Mouse (Mus musculus) brown adipose tissue, adult 24 weeks (tissue): Measurements from ENCODE around the gene Olfr1449. TPM values are rescaled to one million over a fixed set of nuclear protein-coding genes. Genes with fewer than 3 reads are reported as not detected.
"Not testable (repeated sequence)": the region's sequence is repeated elsewhere in the genome, so short reads cannot be mapped to it uniquely, and the experiment has no call there.

ENCODE experiments used
- H3K27ac ChIP-seq: fragments of 200-500 bp; replicated peaks from 2 replicates; pipeline ENCODE4 v1.5.1; 2012; ENCODE audit warnings: low read depth, mild to moderate bottlenecking, low read length
- H3K4me1 ChIP-seq: fragments of 200-500 bp; 2 replicates; pipeline ENCODE4 v1.6.1; 2012; ENCODE audit warnings: low read length, mixed read lengths; ENCODE audit not compliant: control insufficient read depth, insufficient read depth, insufficient read length
- H3K4me3 ChIP-seq: fragments of 200-500 bp; 2 replicates; pipeline ENCODE4 v1.5.1; 2012; ENCODE audit warnings: low read depth, mild to moderate bottlenecking, low read length, moderate library complexity; ENCODE audit not compliant: insufficient read depth
- polyA plus RNA-seq: library from polyadenylated mRNA; stranded (reverse); fragments of >200 nt; gene quantifications from 2 replicates; pipeline ENCODE4 v1.2.4, GENCODE M21; 2012; ENCODE audit not compliant: missing spikeins, insufficient read depth, insufficient read length

Gene Olfr1449
- not detected in 2 replicates for polyA plus RNA-seq

DNA sequence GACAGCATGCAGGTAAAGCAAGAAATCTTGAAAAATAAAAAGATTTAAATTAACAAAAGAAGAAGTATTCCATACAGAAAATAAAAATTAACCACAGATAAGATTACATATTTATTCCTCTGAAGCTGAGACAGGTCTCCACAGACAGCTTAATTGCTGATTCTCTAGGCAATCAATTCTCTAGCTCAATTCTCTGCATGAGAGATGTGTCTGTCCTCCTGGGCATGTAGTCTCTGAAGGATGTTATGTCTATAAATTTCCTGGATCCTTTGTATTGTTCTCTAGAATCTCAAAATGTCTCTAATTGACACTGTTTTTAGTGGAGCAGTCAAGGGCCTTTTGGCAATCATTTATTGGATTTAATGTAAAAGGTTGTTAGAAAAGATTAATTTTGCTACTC lies at the start of gene Olfr1449:
TSS of gene Olfr1449 (plus strand) at position 301 of the 400 bp plus-strand sequence.
- Histone ChIP-seq H3K4me3 (no peak within 1 kb of the TSS), H3K4me1 (no peaks in the 10 kb centered on the region), H3K27ac (no peak within 1 kb of the TSS)

DNA sequence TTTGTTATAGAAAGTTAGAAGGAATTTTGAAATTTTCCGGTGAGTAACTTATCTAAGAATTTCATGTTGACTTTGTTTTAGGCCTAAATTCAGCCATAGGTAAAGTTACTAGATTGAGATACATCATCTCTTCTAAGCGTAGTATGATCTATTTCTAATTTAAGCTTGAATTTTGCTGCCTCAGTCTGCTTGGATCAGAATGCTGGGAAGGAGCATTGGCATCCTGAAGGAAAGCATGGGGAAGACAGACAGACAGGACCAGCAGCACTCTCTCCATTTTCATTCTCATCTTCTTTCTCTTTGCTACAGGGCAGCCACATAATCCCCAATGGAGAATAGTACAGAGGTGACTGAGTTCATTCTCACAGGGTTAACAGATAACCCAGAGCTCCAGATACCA lies 47.1 kb upstream of the Olfr1449 start, which contains the start of gene Olfr1445:
TSS of gene Olfr1445 (plus strand) at position 301 of the 400 bp plus-strand sequence.
- no peak within 1 kb of the TSS for H3K4me3 ChIP-seq
- H3K27ac ChIP-seq = no peak within 1 kb of the TSS
- H3K4me1 ChIP-seq = no peaks in the 10 kb centered on the region

DNA sequence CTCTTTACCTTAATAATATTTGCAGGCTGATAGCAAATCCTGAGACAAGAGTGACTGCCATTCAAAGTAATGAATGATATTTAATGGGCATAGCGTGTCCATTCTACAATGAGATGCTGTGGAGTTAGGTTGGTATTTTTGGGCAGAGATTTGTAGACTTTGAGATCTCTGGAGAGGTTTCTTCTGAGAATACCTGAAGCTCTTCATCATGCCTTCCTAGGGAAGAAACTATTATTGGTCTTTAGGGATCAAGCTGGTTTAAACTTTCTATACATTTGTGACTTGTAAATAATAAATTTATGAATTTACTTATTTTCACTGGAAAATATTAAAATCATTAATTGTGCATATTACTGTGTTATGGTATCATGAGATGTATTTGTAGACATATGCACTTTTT lies 37.2 kb upstream of the Olfr1449 start, which contains the start of gene Olfr1446:
TSS of gene Olfr1446 (minus strand) at position 101 of the 400 bp plus-strand sequence.
- Histone ChIP-seq H3K27ac (no peak within 1 kb of the TSS), H3K4me3 (no peak within 1 kb of the TSS), H3K4me1 (no peaks in the 10 kb centered on the region)

DNA sequence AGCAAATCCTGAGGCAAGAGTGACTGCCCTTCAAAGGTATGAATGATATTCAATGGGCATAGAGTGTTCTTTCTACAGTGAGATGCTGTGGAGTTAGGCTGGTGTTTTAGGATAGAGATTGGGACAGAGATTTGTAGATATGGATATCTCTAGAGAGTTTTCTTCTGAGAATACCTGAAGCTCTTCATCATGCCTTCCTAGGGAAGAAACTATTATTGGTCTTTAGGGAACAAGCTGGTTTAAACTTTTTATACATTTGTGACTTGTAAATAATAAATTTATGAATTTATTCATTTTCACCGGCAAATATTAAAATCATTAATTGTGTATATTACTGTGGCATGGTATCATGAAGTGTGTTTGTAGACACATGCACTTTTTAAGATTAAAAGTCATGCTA lies 27.0 kb upstream of the Olfr1449 start, which contains the start of gene Olfr1447:
TSS of gene Olfr1447 (minus strand) at position 101 of the 400 bp plus-strand sequence.
- no peaks in the 10 kb centered on the region for H3K4me1 ChIP-seq
- H3K27ac ChIP-seq = no peak within 1 kb of the TSS
- H3K4me3 ChIP-seq = no peak within 1 kb of the TSS

DNA sequence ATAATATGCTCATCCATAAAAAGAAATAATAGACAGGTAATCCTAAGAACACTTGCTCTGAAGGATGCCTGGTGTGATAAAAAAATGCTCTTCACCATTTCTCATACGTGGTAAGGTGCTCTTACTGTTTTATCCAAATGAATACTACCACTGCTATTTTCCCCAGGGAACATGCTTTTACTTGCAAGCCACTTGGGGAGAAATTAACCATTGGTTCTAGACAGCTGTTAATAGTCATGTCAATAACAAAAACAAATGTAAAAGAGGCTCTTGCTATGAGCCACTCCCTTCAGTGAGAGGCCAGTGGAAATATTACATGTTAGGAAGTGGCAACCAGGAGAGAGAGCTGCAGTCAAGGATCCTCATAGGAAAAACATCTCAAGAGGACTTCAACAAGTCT lies 6.3 kb upstream of the Olfr1449 start, which contains the start of gene Olfr1448:
TSS of gene Olfr1448 (minus strand) at position 101 of the 400 bp plus-strand sequence.
- no peaks in the 10 kb centered on the region for H3K4me1 ChIP-seq

DNA sequence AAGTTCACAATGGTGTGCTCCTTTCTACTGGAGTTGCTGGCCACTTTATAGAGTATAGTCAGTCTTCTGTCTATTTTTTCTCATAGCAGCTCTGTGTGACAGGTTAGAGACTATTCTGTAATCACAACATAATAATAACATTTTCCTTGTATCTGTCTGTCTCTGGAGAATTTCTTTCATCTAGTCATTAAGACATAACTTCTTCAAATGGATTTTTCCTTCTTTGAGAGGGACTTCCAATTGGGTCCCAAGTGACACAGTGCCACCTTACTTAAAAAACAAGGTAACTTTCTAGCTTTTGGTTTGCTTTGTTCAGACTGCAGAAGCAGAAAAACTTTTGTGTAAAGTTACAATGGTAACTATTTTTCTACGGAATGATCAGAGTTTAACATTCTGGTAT lies 19.3 kb downstream of the Olfr1449 start, which contains the start of gene Olfr1450:
TSS of gene Olfr1450 (plus strand) at position 301 of the 400 bp plus-strand sequence.
- H3K4me3 ChIP-seq = no peak within 1 kb of the TSS
- H3K27ac ChIP-seq = no peak within 1 kb of the TSS
- H3K4me1 ChIP-seq = no peaks in the 10 kb centered on the region

More for the DNA sequence above, 6.3 kb upstream of the Olfr1449 start, which contains the start of gene Olfr1448:
- no peak within 1 kb of the TSS for H3K27ac ChIP-seq
- H3K4me3 ChIP-seq = no peak within 1 kb of the TSS

DNA sequence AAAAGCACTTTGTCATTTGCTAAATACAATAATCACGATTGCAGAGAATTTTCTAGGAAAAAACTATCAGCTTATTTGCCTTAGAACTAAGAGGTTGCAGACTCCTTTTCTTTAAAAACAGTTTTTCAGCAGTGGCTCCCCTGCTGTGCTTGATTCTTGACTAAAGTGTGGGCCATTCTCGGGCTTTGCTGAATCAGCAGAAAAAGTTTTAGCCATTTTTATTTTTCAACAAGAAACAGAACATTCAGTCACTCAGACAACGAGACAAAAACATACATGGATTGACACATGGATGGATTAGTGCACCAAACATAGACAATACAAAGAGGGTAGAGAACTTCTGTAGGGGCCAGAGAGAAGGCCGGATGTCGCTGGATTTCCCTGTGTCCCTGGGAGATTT lies 39.4 kb downstream of the Olfr1449 start:
- H3K27ac ChIP-seq, H3K4me1 ChIP-seq, H3K4me3 ChIP-seq: not testable (repeated sequence)

Other genes starting within 250 kb of the Olfr1449 start
- gene Keg1, start 235.1 kb upstream of the Olfr1449 start, polyA plus RNA-seq = not detected in 2 replicates
- gene Cntf, start 165.2 kb upstream of the Olfr1449 start, polyA plus RNA-seq = 1.8 and 2.6 TPM in 2 replicates
- gene Zfp91, start 134.7 kb upstream of the Olfr1449 start, polyA plus RNA-seq = 109 and 111 TPM in 2 replicates
- gene Lpxn, start 134.6 kb upstream of the Olfr1449 start, polyA plus RNA-seq = 0.67 and 1.2 TPM in 2 replicates
- not detected in 2 replicates for gene Gm5244, start 84.2 kb upstream of the Olfr1449 start, polyA plus RNA-seq
- not detected in 2 replicates for gene Olfr1444, start 73.6 kb upstream of the Olfr1449 start, polyA plus RNA-seq
- gene Olfr1445, start 47.0 kb upstream of the Olfr1449 start, polyA plus RNA-seq = not detected in 2 replicates
- not detected in 2 replicates for gene Olfr1446, start 37.3 kb upstream of the Olfr1449 start, polyA plus RNA-seq
- not detected in 2 replicates for gene Olfr1447, start 27.1 kb upstream of the Olfr1449 start, polyA plus RNA-seq
- not detected in 2 replicates for gene Olfr1448, start 6.4 kb upstream of the Olfr1449 start, polyA plus RNA-seq
- gene Olfr1450, start 19.4 kb downstream of the Olfr1449 start, polyA plus RNA-seq = not detected in 2 replicates
- gene Olfr1451, start 64.2 kb downstream of the Olfr1449 start, polyA plus RNA-seq = not detected in 2 replicates
- not detected in 2 replicates for gene Olfr1453, start 97.5 kb downstream of the Olfr1449 start, polyA plus RNA-seq
- not detected in 2 replicates for gene Olfr1454, start 129.8 kb downstream of the Olfr1449 start, polyA plus RNA-seq
- gene Olfr1457, start 167.1 kb downstream of the Olfr1449 start, polyA plus RNA-seq = not detected in 2 replicates
- gene Olfr1458, start 175.9 kb downstream of the Olfr1449 start, polyA plus RNA-seq = not detected in 2 replicates
- gene Olfr1459, start 218.7 kb downstream of the Olfr1449 start, polyA plus RNA-seq = not detected in 2 replicates
- not detected in 2 replicates for gene Olfr1461, start 232.2 kb downstream of the Olfr1449 start, polyA plus RNA-seq